Mouse (Mus musculus) mature B cell (primary cell): ENCODE data around the gene Ninj2.
"Not testable (repeated sequence)": the region's sequence is repeated elsewhere in the genome, so short reads cannot be mapped to it uniquely, and the experiment has no call there.

Source experiments
- in situ Hi-C: fragments of 300-500 bp; cut with MboI; formaldehyde crosslinking; loops from 2 replicates; pipeline ENCODE4 v1.14.3; 2019

Gene Ninj2

GRCm38 (mm10) chr6:120093100-120093499 lies at the start of gene Ninj2:
Gene Ninj2, plus strand, starts transcription at chr6:120093350.
- in situ Hi-C loops, result no loop called here

GRCm38 (mm10) chr6:120045406-120045805 lies 47.7 kb upstream of the Ninj2 start:
- in situ Hi-C loops, result no loop called here

GRCm38 (mm10) chr6:120047705-120048292 lies 45.4 kb upstream of the Ninj2 start:
- in situ Hi-C loops, result no loop called here

- in situ Hi-C loops, result no loop called here
These were observed 38.7 kb upstream of the Ninj2 start for GRCm38 (mm10) chr6:120054412-120054811.

- in situ Hi-C loops, result no loop called here
These were observed 37.2 kb upstream of the Ninj2 start for GRCm38 (mm10) chr6:120055666-120056540.

- in situ Hi-C loops, result no loop called here
These were observed 30.2 kb upstream of the Ninj2 start for GRCm38 (mm10) chr6:120062934-120063333.

GRCm38 (mm10) chr6:120064627-120065026 lies 28.5 kb upstream of the Ninj2 start:
- in situ Hi-C loops, result no loop called here

- in situ Hi-C loops, result no loop called here
These were observed 27.5 kb upstream of the Ninj2 start for GRCm38 (mm10) chr6:120065552-120066177.

- in situ Hi-C loops, result no loop called here
These were observed 23.6 kb upstream of the Ninj2 start for GRCm38 (mm10) chr6:120069546-120069945.

GRCm38 (mm10) chr6:120072630-120073029 lies 20.5 kb upstream of the Ninj2 start:
- in situ Hi-C loops, result no loop called here

GRCm38 (mm10) chr6:120076619-120077450 lies 16.3 kb upstream of the Ninj2 start:
- in situ Hi-C loops, result no loop called here

- in situ Hi-C loops, result no loop called here
These were observed 13.6 kb upstream of the Ninj2 start for GRCm38 (mm10) chr6:120079547-120079946.

- in situ Hi-C loops, result no loop called here
These were observed 11.6 kb upstream of the Ninj2 start for GRCm38 (mm10) chr6:120081516-120081915.

- in situ Hi-C loops, result no loop called here
These were observed 10.7 kb upstream of the Ninj2 start for GRCm38 (mm10) chr6:120082251-120082950.

- in situ Hi-C loops, result no loop called here
These were observed 10.2 kb upstream of the Ninj2 start for GRCm38 (mm10) chr6:120082951-120083411.

- in situ Hi-C loops, result no loop called here
These were observed 9.7 kb upstream of the Ninj2 start for GRCm38 (mm10) chr6:120083442-120083841.

- in situ Hi-C loops, result no loop called here
These were observed 8.2 kb upstream of the Ninj2 start for GRCm38 (mm10) chr6:120084983-120085382.

- in situ Hi-C loops, result no loop called here
These were observed 7.3 kb upstream of the Ninj2 start for GRCm38 (mm10) chr6:120085832-120086231.

GRCm38 (mm10) chr6:120087041-120087440 lies 6.1 kb upstream of the Ninj2 start:
- in situ Hi-C loops, result not testable (repeated sequence)

GRCm38 (mm10) chr6:120090712-120091248 lies 2.4 kb upstream of the Ninj2 start:
- in situ Hi-C loops, result no loop called here

GRCm38 (mm10) chr6:120091956-120092355 lies 1.2 kb upstream of the Ninj2 start:
- in situ Hi-C loops, result no loop called here
